Mouse (Mus musculus) midbrain, embryonic 15.5 days (tissue): ENCODE data around the gene Atxn7l2. TPM values are rescaled to one million over a fixed set of nuclear protein-coding genes. Genes with fewer than 3 reads are reported as not detected.

ENCODE experiments used
- ATAC-seq: fragments of 200-750 bp; cut with Nextera tagmentation; replicated peaks from 2 replicates; pipeline ENCODE4 v1.8.0; 2017; ENCODE audit warnings: moderate TSS enrichment
- H3K27ac ChIP-seq: fragments of 300-500 bp; sonication (generic); 2 replicates; pipeline ENCODE4 v1.5.1; 2015; ENCODE audit warnings: mild to moderate bottlenecking, inconsistent platforms
- H3K27me3 ChIP-seq: fragments of 300-500 bp; sonication (generic); replicated peaks from 2 replicates; pipeline ENCODE4 v1.6.1; 2015; ENCODE audit warnings: inconsistent platforms
- H3K36me3 ChIP-seq: fragments of 300-500 bp; sonication (generic); replicated peaks from 2 replicates; pipeline ENCODE4 v1.6.1; 2015; ENCODE audit warnings: inconsistent platforms
- H3K4me1 ChIP-seq: fragments of 300-500 bp; sonication (generic); 2 replicates; pipeline ENCODE4 v1.6.1; 2015; ENCODE audit warnings: inconsistent platforms
- H3K4me2 ChIP-seq: fragments of 300-500 bp; sonication (generic); 2 replicates; pipeline ENCODE4 v1.6.1; 2015; ENCODE audit warnings: inconsistent platforms, mild to moderate bottlenecking, moderate library complexity
- H3K4me3 ChIP-seq: fragments of 300-500 bp; sonication (generic); 2 replicates; pipeline ENCODE4 v1.5.1; 2015; ENCODE audit warnings: mild to moderate bottlenecking, inconsistent platforms
- H3K9ac ChIP-seq: fragments of 300-500 bp; sonication (generic); 2 replicates; pipeline ENCODE4 v1.6.1; 2015; ENCODE audit warnings: mild to moderate bottlenecking, inconsistent platforms
- H3K9me3 ChIP-seq: fragments of 300-500 bp; sonication (generic); 2 replicates; pipeline ENCODE4 v1.6.1; 2016; ENCODE audit warnings: inconsistent platforms
- WGBS: fragments of 180-500 bp; shearing (Covaris S2); methylation state at CpG from one replicate; pipeline ENCODE4 v1.1.7; 2015; ENCODE audit warnings: mixed read lengths; 5-methylcytosine and 5-hydroxymethylcytosine counted together
- polyA plus RNA-seq: library from polyadenylated mRNA; unstranded; fragments of >200 nt; fragmentation: Nextera tagmentation; extraction: Ambion mirVana; gene quantifications from 2 replicates; pipeline ENCODE4 v1.2.1, GENCODE M21; 2015

The Atxn7l2 gene
- polyA plus RNA-seq, 1 experiment from 2014 or later: 26.8 TPM

DNA sequence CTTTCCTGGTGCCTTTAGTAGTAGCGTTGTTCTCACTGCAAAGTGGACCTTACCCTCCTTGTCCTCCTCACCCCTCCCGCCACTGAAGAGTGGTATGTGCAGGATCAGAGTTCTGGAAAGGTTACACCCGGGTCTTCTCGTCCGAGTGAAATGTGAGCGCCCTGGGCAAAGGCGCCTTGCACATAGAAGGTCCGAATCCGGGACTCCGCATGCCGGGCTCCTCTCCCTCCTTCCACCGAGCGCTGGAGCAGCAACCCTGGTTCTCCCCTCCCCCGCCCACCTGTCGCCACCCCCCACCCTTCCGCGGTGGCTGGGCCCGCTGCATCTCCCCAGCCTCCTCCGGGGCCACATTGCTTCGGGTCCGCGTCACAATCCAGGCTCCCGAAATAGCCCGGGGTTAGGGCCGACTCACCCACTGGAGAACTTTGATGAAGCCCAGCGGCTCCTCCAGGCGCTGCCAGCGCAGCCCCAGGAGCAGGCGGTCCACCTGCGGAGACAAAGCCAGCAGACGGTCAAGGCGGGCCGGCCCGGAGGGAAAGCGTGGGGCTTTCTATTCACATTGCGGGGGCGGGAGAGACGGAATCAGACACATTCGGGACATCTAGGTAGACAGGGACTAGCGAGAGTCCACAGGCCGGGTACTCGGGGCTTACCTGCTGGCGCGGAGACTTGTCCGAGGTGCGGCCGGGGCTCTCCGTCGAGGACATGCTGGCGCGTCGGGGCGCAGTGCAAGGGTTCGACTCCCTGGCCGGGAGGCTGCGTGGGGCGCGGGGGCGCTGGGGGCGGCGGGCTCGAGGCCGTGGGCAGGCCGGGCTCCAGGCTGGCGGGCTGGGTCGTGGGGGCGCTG lies 15.2 kb upstream of the Atxn7l2 start:
- WGBS: 4% methylated on average over 67 of the region's 67 CpGs
- Histone ChIP-seq H3K27ac (no peak overlapping the region), H3K4me2 (peak overlapping the region; percentile 72), H3K27me3 (peaks cover 41% of the 10 kb centered on the region), H3K36me3 (no peaks in the 10 kb centered on the region), H3K4me3 (peak overlapping the region; percentile 39), H3K4me1 (peaks cover 15% of the 10 kb centered on the region), H3K9me3 (no peaks in the 10 kb centered on the region), H3K9ac (0 out of 2 replicates have a peak overlapping the region, but pooled peaks have one; percentile 8)
- ATAC-seq: peak; percentile 54

DNA sequence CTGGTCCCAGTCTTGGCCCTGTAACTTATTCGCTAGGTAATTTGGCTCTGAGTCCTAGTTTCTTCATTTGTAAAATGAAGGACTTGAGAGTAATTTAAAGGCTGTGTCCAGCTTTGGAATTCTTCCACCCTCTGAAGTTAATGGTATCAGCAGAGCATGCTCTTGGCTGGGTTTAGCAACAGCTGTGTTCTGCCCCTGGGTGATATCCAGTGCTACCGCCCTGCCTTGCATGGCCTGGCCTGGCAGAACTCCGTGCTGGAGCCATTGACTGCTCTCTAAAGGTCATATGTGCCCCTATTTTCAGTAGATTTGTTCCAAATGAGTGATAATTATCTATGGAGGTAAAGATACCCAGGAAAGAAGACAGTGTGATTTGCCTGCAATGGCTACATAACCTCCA lies 9.9 kb upstream of the Atxn7l2 start:
- no peak overlapping the region for H3K4me2 ChIP-seq
- no peaks in the 10 kb centered on the region for H3K36me3 ChIP-seq
- no peaks in the 10 kb centered on the region for H3K4me1 ChIP-seq
- no peak overlapping the region for H3K27ac ChIP-seq
- no peak overlapping the region for H3K9ac ChIP-seq
- H3K27me3 ChIP-seq: peaks cover 21% of the 10 kb centered on the region
- no peak for ATAC-seq
- no peaks in the 10 kb centered on the region for H3K9me3 ChIP-seq
- 80% methylated on average over 3 of the region's 3 CpGs for WGBS
- H3K4me3 ChIP-seq: no peak overlapping the region

GRCm38 (mm10) chr3:108214734-108215133 lies 4.0 kb upstream of the Atxn7l2 start:
- WGBS: 23% methylated on average over 5 of the region's 5 CpGs
- no peak for ATAC-seq

GRCm38 (mm10) chr3:108212406-108212805 lies 1.7 kb upstream of the Atxn7l2 start:
- Histone ChIP-seq H3K9ac (no peak overlapping the region), H3K4me2 (no peak overlapping the region), H3K27ac (no peak overlapping the region), H3K4me3 (no peak overlapping the region), H3K9me3 (no peaks in the 10 kb centered on the region), H3K27me3 (no peaks in the 10 kb centered on the region), H3K4me1 (peaks cover 23% of the 10 kb centered on the region), H3K36me3 (no peaks in the 10 kb centered on the region)
- ATAC-seq: no peak
- 87% methylated on average over 8 of the region's 8 CpGs for WGBS

More at GRCm38 (mm10) chr3:108214734-108215133, 4.0 kb upstream of the Atxn7l2 start:
- H3K9me3 ChIP-seq: no peaks in the 10 kb centered on the region
- H3K4me2 ChIP-seq: no peak overlapping the region
- no peak overlapping the region for H3K4me3 ChIP-seq
- peaks cover 6% of the 10 kb centered on the region for H3K4me1 ChIP-seq
- no peak overlapping the region for H3K9ac ChIP-seq
- no peaks in the 10 kb centered on the region for H3K27me3 ChIP-seq
- H3K36me3 ChIP-seq: no peaks in the 10 kb centered on the region
- H3K27ac ChIP-seq: no peak overlapping the region

DNA sequence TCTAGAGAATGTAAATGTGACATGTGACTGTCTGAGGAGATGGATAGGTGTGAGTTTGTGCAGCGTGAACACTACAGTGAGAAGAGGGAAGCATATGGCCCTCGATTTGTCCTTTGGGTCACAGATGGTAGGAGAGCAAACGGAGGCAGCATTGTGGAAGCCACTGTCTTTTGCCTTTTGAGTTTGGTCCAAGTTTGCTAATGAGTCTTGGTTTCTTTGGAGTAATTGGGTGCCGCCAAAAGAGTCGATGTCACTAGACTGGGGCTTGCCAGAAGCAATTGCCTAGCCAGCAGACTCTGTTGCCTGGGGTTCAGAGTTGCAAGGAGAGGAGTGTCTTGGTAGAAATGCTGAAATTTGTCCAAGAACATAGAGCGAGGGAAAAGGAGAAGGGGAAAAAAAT lies 1.1 kb upstream of the Atxn7l2 start:
- no peaks in the 10 kb centered on the region for H3K9me3 ChIP-seq
- 0 out of 2 replicates have a peak, but pooled peaks cover 4% of the 10 kb centered on the region for H3K36me3 ChIP-seq
- H3K4me1 ChIP-seq: peaks cover 23% of the 10 kb centered on the region
- no peak for ATAC-seq
- 68% methylated on average over 6 of the region's 6 CpGs for WGBS
- H3K27ac ChIP-seq: peak overlapping the region; percentile 97
- peak overlapping the region; percentile 60; the same call in 1 of the 2 replicates for H3K9ac ChIP-seq
- H3K4me3 ChIP-seq: peak overlapping the region; percentile 67
- no peaks in the 10 kb centered on the region for H3K27me3 ChIP-seq
- H3K4me2 ChIP-seq: peak overlapping the region; percentile 59

DNA sequence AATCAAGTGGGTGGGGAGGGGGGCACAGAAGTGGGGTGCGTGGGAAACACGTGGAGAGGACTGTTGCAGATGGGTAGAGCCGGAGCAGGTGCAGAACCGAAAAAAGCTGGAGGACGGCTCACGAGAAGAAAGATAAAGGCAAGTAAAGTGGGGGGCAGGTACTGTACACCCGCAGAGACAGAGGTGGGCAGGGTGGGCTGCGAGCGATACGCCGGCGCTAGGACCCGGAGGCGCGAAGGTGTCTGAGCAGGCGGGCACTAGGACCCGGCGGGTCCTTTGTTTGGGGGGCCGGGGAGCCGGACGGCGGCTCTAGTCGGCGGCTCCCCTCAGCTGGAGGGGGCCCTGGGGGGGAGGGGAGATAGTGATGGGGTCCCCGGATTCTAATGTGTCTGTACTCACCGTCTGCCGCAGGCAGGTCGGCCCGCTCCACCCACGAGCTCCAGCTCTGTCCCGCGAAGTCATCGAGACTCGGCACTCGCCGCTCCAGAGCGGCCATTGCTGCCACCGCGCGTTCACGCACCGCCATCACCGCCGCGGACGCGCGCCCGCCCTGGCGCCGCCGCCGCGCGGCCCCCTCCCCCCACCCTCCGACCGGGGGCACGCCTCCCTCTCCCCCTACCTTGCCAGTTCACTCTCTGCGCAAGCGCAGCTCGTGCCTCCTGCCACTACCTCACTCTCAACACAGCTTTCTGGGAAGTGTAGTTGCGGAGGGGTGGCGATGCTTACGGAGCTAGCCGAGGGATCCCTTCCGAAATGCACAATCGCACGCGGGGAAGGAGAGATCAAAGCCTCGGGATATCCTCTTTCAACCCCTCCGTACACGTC lies 576 bp downstream of the Atxn7l2 start:
- peaks cover 23% of the 10 kb centered on the region for H3K4me1 ChIP-seq
- ATAC-seq: peak; percentile 96
- peak overlapping the region; percentile 87 for H3K4me2 ChIP-seq
- H3K4me3 ChIP-seq: peak overlapping the region; percentile 67
- H3K9ac ChIP-seq: peak overlapping the region; percentile 65
- peaks cover 16% of the 10 kb centered on the region for H3K36me3 ChIP-seq
- no peaks in the 10 kb centered on the region for H3K9me3 ChIP-seq
- under 1% methylated on average over 72 of the region's 72 CpGs for WGBS
- H3K27ac ChIP-seq: peak overlapping the region; percentile 97
- no peaks in the 10 kb centered on the region for H3K27me3 ChIP-seq

DNA sequence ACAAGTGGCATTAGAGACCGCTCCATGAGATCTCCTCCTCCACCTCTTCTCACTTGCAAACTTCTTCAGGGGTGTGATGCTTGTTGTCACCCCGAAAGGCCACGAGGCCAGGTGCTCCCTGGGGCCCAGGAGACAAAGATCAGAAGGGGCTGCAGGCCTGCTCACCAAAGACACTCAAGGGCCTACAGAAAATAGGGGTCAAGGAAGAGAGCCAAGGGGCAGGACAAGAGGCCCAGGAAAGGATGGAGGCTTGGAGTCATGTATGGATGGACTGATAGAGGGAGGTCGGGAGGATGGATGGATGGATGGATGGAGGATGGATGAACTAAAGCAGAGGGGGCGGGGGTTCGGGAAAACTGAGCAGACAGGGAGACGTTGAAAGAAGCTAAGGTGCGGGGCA lies 1.2 kb downstream of the Atxn7l2 start:
- Histone ChIP-seq H3K4me3 (peak overlapping the region; percentile 67), H3K36me3 (peaks cover 17% of the 10 kb centered on the region), H3K4me2 (peak overlapping the region; percentile 87), H3K27ac (peak overlapping the region; percentile 97), H3K9me3 (no peaks in the 10 kb centered on the region), H3K27me3 (no peaks in the 10 kb centered on the region), H3K9ac (peak overlapping the region; percentile 65), H3K4me1 (peaks cover 23% of the 10 kb centered on the region)
- WGBS: 3% methylated on average over 8 of the region's 8 CpGs
- no peak for ATAC-seq

DNA sequence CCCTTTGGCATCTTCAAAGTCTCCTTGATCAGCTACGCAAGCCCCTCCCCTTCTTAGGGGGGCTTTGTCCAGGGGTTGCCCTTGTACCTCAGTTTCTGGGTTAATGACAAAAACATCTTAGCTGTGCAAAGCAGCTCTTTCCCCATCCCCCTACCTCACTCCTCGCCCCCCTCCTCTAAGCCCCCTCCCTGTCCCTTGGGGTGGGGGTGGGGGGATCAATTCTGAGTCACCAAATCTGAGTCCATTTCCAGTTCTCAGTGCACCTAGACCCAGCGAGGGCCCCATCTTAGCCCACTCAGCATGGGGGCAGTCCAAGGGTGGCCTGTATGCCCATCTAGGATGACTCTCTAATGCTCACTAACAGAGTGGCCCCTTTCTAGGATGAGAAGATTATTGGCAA lies 1.7 kb downstream of the Atxn7l2 start:
- peaks cover 17% of the 10 kb centered on the region for H3K36me3 ChIP-seq
- no peak overlapping the region; the same call in 1 of the 2 replicates for H3K27ac ChIP-seq
- H3K27me3 ChIP-seq: no peaks in the 10 kb centered on the region
- peak overlapping the region; percentile 67 for H3K4me3 ChIP-seq
- no peak for ATAC-seq
- H3K9me3 ChIP-seq: no peaks in the 10 kb centered on the region
- 48% methylated on average over 3 of the region's 3 CpGs for WGBS
- peak overlapping the region; percentile 65 for H3K9ac ChIP-seq
- H3K4me2 ChIP-seq: peak overlapping the region; percentile 87
- H3K4me1 ChIP-seq: peaks cover 23% of the 10 kb centered on the region

DNA sequence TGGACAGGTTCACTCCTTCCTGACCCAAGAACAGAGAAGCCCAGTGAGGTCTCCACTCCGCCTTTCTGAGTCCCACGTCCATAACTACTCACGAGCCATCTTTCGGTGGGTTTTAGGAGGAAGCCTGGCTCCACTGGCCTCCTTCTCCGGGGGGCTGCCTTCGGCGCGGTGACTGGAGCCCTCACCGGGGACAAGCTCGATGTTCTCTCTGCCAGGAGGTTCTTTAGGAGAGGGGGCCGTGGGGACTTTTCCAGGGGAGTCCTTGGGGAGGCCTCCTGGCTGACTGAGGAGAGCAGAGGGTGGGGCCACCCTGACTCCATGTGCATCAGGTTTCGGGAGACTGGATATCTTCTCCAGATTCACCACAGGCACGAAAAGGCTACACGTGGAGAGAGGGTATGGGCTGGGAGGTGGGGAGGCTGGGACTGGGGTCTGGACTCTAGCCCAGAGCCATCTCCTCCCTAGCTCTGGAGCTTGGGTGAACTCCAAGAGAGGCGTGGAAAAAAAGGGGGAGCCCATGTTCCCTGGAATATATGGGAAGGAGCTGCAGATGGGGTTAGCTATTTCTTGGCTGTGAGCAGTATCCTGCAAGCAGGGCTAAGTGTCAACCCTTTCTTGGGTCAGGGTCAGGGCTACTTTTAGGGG lies 3.9 kb downstream of the Atxn7l2 start:
- Histone ChIP-seq H3K36me3 (peaks cover 17% of the 10 kb centered on the region), H3K9ac (no peak overlapping the region), H3K4me2 (no peak overlapping the region), H3K27me3 (no peaks in the 10 kb centered on the region), H3K9me3 (no peaks in the 10 kb centered on the region), H3K27ac (no peak overlapping the region), H3K4me3 (no peak overlapping the region), H3K4me1 (peaks cover 22% of the 10 kb centered on the region)
- WGBS: 92% methylated on average over 15 of the region's 15 CpGs
- ATAC-seq: no peak

DNA sequence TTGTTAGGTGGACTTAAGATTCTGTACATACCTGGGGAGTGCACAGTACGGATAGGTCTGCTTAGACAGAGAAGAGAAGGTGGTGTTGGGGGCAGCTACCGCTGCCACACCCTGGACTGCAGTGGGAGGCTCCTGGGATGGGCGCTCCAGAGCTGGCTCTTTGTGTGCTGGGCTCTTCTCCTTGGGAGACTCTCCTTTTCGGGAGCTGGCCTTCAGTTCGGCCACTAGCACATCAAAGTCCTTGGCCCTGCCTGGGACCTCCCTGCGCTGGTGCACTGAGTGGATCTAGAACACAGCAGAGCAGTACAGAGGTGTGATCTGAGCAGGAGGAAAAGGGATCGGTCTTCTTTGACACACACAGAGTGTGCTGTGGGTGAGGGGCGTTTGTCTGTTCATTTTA lies 5.1 kb downstream of the Atxn7l2 start:
- Histone ChIP-seq H3K4me3 (no peak overlapping the region), H3K9ac (no peak overlapping the region), H3K36me3 (peaks cover 17% of the 10 kb centered on the region), H3K9me3 (no peaks in the 10 kb centered on the region), H3K27ac (no peak overlapping the region), H3K27me3 (no peaks in the 10 kb centered on the region), H3K4me1 (peaks cover 28% of the 10 kb centered on the region), H3K4me2 (no peak overlapping the region)
- 89% methylated on average over 8 of the region's 8 CpGs for WGBS
- no peak for ATAC-seq

DNA sequence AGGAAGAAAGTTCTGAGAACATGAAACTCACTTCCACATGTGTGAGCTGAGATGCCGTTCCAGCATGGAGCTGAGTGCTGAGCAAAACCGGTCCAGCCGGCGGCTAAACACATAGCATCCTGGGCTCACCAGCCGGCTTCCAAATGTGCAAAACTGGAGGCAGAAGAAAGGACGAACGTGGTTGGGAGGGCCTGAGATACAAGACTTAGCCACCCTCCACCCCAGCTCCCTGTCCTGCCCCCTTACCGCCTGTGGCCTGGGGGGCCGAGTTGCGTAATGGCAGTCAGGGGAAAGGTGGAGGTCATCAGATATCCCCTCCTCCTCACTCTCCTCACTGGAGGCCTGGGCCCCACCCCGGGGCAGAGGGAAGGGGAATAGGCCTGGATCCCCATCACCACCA lies 6.3 kb downstream of the Atxn7l2 start:
- H3K36me3 ChIP-seq: peaks cover 17% of the 10 kb centered on the region
- 88% methylated on average over 11 of the region's 11 CpGs for WGBS
- ATAC-seq: no peak

More for the DNA sequence above, 6.3 kb downstream of the Atxn7l2 start:
- Histone ChIP-seq H3K27ac (no peak overlapping the region), H3K9me3 (no peaks in the 10 kb centered on the region), H3K9ac (no peak overlapping the region), H3K4me1 (peaks cover 37% of the 10 kb centered on the region), H3K4me3 (no peak overlapping the region), H3K4me2 (no peak overlapping the region), H3K27me3 (no peaks in the 10 kb centered on the region)
